Mouse (Mus musculus): ENCODE measurements around the gene Ube2a. TPM values are rescaled to one million over a fixed set of nuclear protein-coding genes. Genes with fewer than 3 reads are reported as not detected.

Ube2a gene
- polyA plus RNA-seq, 1 experiment from 2014 or later: 134 TPM

GRCm38 (mm10) chrX:36841698-36842097, 32.0 kb upstream of the Ube2a start:
- no peak overlapping the region for H3K4me2 ChIP-seq (replicated peaks)
- H3K36me3 ChIP-seq (replicated peaks; ENCODE audit: control insufficient read depth, insufficient read depth): no peaks in the 10 kb centered on the region
- no peaks in the 10 kb centered on the region for H3K4me1 ChIP-seq (replicated peaks; ENCODE audit: control insufficient read depth, insufficient read depth, low read length)
- H3K4me3 ChIP-seq (replicated peaks; ENCODE audit: low read length): no peak overlapping the region
- H3K27ac ChIP-seq: no peak overlapping the region
- ATAC-seq (ENCODE audit: low FRiP score) (no peak), DNase-seq (ENCODE audit: low spot score) (no peak)
- 88% methylated on average over 6 of the region's 6 CpGs for WGBS
- H3K9me3 ChIP-seq (ENCODE audit: control insufficient read depth, low read length): no peaks in the 10 kb centered on the region
- no peak overlapping the region for H3K9ac ChIP-seq
- no peaks in the 10 kb centered on the region for H3K27me3 ChIP-seq (ENCODE audit: control insufficient read depth, insufficient read depth, low read length)

GRCm38 (mm10) chrX:36843346-36843990, 30.2 kb upstream of the Ube2a start:
- no peak for DNase-seq (ENCODE audit: low spot score)
- H3K27me3 ChIP-seq (ENCODE audit: control insufficient read depth, insufficient read depth, low read length): no peaks in the 10 kb centered on the region
- no peaks in the 10 kb centered on the region for H3K4me1 ChIP-seq (replicated peaks; ENCODE audit: control insufficient read depth, insufficient read depth, low read length)
- H3K9me3 ChIP-seq (ENCODE audit: control insufficient read depth, low read length): no peaks in the 10 kb centered on the region
- H3K4me2 ChIP-seq (replicated peaks): no peak overlapping the region
- no peak overlapping the region for H3K27ac ChIP-seq
- H3K9ac ChIP-seq: no peak overlapping the region
- WGBS: 82% methylated on average over 4 of the region's 4 CpGs
- H3K36me3 ChIP-seq (replicated peaks; ENCODE audit: control insufficient read depth, insufficient read depth): no peaks in the 10 kb centered on the region
- no peak for ATAC-seq (ENCODE audit: low FRiP score)
- H3K4me3 ChIP-seq (replicated peaks; ENCODE audit: low read length): no peak overlapping the region

GRCm38 (mm10) chrX:36847152-36847551, 26.5 kb upstream of the Ube2a start:
- no peaks in the 10 kb centered on the region for H3K4me1 ChIP-seq (replicated peaks; ENCODE audit: control insufficient read depth, insufficient read depth, low read length)
- H3K4me3 ChIP-seq (replicated peaks; ENCODE audit: low read length): no peak overlapping the region
- WGBS: 79% methylated on average over 1 of the region's 1 CpGs
- H3K27me3 ChIP-seq (ENCODE audit: control insufficient read depth, insufficient read depth, low read length): no peaks in the 10 kb centered on the region
- H3K9ac ChIP-seq: no peak overlapping the region
- no peaks in the 10 kb centered on the region for H3K9me3 ChIP-seq (ENCODE audit: control insufficient read depth, low read length)
- 0 out of 2 replicates have a peak, but pooled peaks cover 6% of the 10 kb centered on the region for H3K36me3 ChIP-seq (replicated peaks; ENCODE audit: control insufficient read depth, insufficient read depth)
- no peak for DNase-seq (ENCODE audit: low spot score)
- ATAC-seq (ENCODE audit: low FRiP score): no peak
- H3K4me2 ChIP-seq (replicated peaks): no peak overlapping the region
- H3K27ac ChIP-seq: no peak overlapping the region

GRCm38 (mm10) chrX:36852631-36853030, 21.1 kb upstream of the Ube2a start:
- Histone ChIP-seq H3K4me1 (replicated peaks; ENCODE audit: control insufficient read depth, insufficient read depth, low read length) (no peaks in the 10 kb centered on the region), H3K9ac (no peak overlapping the region), H3K9me3 (ENCODE audit: control insufficient read depth, low read length) (no peaks in the 10 kb centered on the region), H3K4me2 (replicated peaks) (no peak overlapping the region), H3K27me3 (ENCODE audit: control insufficient read depth, insufficient read depth, low read length) (no peaks in the 10 kb centered on the region), H3K27ac (no peak overlapping the region), H3K36me3 (replicated peaks; ENCODE audit: control insufficient read depth, insufficient read depth) (peaks cover 14% of the 10 kb centered on the region; the same call in 1 of the 2 replicates), H3K4me3 (replicated peaks; ENCODE audit: low read length) (no peak overlapping the region)
- WGBS: 90% methylated on average over 8 of the region's 8 CpGs
- no peak for ATAC-seq (ENCODE audit: low FRiP score)
- DNase-seq (ENCODE audit: low spot score): no peak

- peak overlapping the region; percentile 40; the same call in 1 of the 2 replicates for H3K9ac ChIP-seq
- no peaks in the 10 kb centered on the region for H3K27me3 ChIP-seq (ENCODE audit: control insufficient read depth, insufficient read depth, low read length)
- no peaks in the 10 kb centered on the region for H3K9me3 ChIP-seq (ENCODE audit: control insufficient read depth, low read length)
- 0 out of 2 replicates have a peak overlapping the region, but pooled peaks have one; percentile 20 for H3K27ac ChIP-seq
- DNase-seq (ENCODE audit: low spot score): peak; percentile 82
- H3K4me2 ChIP-seq (replicated peaks): peak overlapping the region; percentile 47
- peak; percentile 91 for ATAC-seq (ENCODE audit: low FRiP score)
- WGBS: 18% methylated on average over 42 of the region's 44 CpGs
- H3K4me3 ChIP-seq (replicated peaks; ENCODE audit: low read length): peak overlapping the region; percentile 38
- peaks cover 5% of the 10 kb centered on the region; the same call in 1 of the 2 replicates for H3K4me1 ChIP-seq (replicated peaks; ENCODE audit: control insufficient read depth, insufficient read depth, low read length)
- no peaks in the 10 kb centered on the region for H3K36me3 ChIP-seq (replicated peaks; ENCODE audit: control insufficient read depth, insufficient read depth)
Measured at GRCm38 (mm10) chrX:36863766-36864608, 9.7 kb upstream of the Ube2a start.

GRCm38 (mm10) chrX:36864609-36865328, 8.9 kb upstream of the Ube2a start:
- H3K27me3 ChIP-seq (ENCODE audit: control insufficient read depth, insufficient read depth, low read length): no peaks in the 10 kb centered on the region
- WGBS: 54% methylated on average over 8 of the region's 8 CpGs
- DNase-seq (ENCODE audit: low spot score) (no peak), ATAC-seq (ENCODE audit: low FRiP score) (no peak)
- H3K36me3 ChIP-seq (replicated peaks; ENCODE audit: control insufficient read depth, insufficient read depth): no peaks in the 10 kb centered on the region
- peak overlapping the region; percentile 36 for H3K4me2 ChIP-seq (replicated peaks)
- peaks cover 5% of the 10 kb centered on the region; the same call in 1 of the 2 replicates for H3K4me1 ChIP-seq (replicated peaks; ENCODE audit: control insufficient read depth, insufficient read depth, low read length)
- H3K9ac ChIP-seq: peak overlapping the region; percentile 28; the same call in 1 of the 2 replicates
- H3K9me3 ChIP-seq (ENCODE audit: control insufficient read depth, low read length): no peaks in the 10 kb centered on the region
- H3K27ac ChIP-seq: 0 out of 2 replicates have a peak overlapping the region, but pooled peaks have one; percentile 20
- peak overlapping the region; percentile 38 for H3K4me3 ChIP-seq (replicated peaks; ENCODE audit: low read length)

GRCm38 (mm10) chrX:36870372-36870771, 3.3 kb upstream of the Ube2a start:
- no peak for DNase-seq (ENCODE audit: low spot score)
- no peaks in the 10 kb centered on the region for H3K9me3 ChIP-seq (ENCODE audit: control insufficient read depth, low read length)
- 79% methylated on average over 3 of the region's 3 CpGs for WGBS
- H3K36me3 ChIP-seq (replicated peaks; ENCODE audit: control insufficient read depth, insufficient read depth): no peaks in the 10 kb centered on the region
- H3K4me3 ChIP-seq (replicated peaks; ENCODE audit: low read length): no peak overlapping the region
- H3K4me1 ChIP-seq (replicated peaks; ENCODE audit: control insufficient read depth, insufficient read depth, low read length): peaks cover 2% of the 10 kb centered on the region
- H3K27me3 ChIP-seq (ENCODE audit: control insufficient read depth, insufficient read depth, low read length): no peaks in the 10 kb centered on the region
- no peak for ATAC-seq (ENCODE audit: low FRiP score)
- H3K9ac ChIP-seq: no peak overlapping the region
- no peak overlapping the region for H3K27ac ChIP-seq
- no peak overlapping the region for H3K4me2 ChIP-seq (replicated peaks)

GRCm38 (mm10) chrX:36874178-36874696, 537 bp downstream of the Ube2a start:
- H3K9ac ChIP-seq: peak overlapping the region; percentile 77
- no peaks in the 10 kb centered on the region for H3K27me3 ChIP-seq (ENCODE audit: control insufficient read depth, insufficient read depth, low read length)
- 18% methylated on average over 53 of the region's 57 CpGs for WGBS
- H3K27ac ChIP-seq: peak overlapping the region; percentile 72
- DNase-seq (ENCODE audit: low spot score) (peak; percentile 71), ATAC-seq (ENCODE audit: low FRiP score) (peak; percentile 97)
- peak overlapping the region; percentile 62 for H3K4me2 ChIP-seq (replicated peaks)
- no peaks in the 10 kb centered on the region; the same call in 1 of the 2 replicates for H3K36me3 ChIP-seq (replicated peaks; ENCODE audit: control insufficient read depth, insufficient read depth)
- no peaks in the 10 kb centered on the region for H3K9me3 ChIP-seq (ENCODE audit: control insufficient read depth, low read length)
- peaks cover 6% of the 10 kb centered on the region for H3K4me1 ChIP-seq (replicated peaks; ENCODE audit: control insufficient read depth, insufficient read depth, low read length)
- peak overlapping the region; percentile 63 for H3K4me3 ChIP-seq (replicated peaks; ENCODE audit: low read length)

Measured in hindbrain, embryonic 14.5 days (tissue).